Mouse (Mus musculus) myocyte (in vitro differentiated cells): ENCODE data around the gene Plce1. TPM values are rescaled to one million over a fixed set of nuclear protein-coding genes. Genes with fewer than 3 reads are reported as not detected.
A peak's percentile ranks its signal among the peaks of the same experiment; 100 is the strongest.

Experiments
- H3K27me3 ChIP-seq: one replicate; pipeline ENCODE4 v1.6.1; 2011; ENCODE audit not compliant: control insufficient read depth, insufficient read depth, insufficient read length
- H3K36me3 ChIP-seq: one replicate; pipeline ENCODE4 v1.6.1; 2011; ENCODE audit not compliant: control insufficient read depth, insufficient read depth
- H3K4me2 ChIP-seq: one replicate; pipeline ENCODE4 v1.6.1; 2011; ENCODE audit warnings: low read depth, control low read depth
- H3K4me3 ChIP-seq: one replicate; pipeline ENCODE4 v1.5.1; 2011; ENCODE audit warnings: mild to moderate bottlenecking, control low read depth, moderate library complexity
- H3K79me2 ChIP-seq: one replicate; pipeline ENCODE4 v1.6.1; 2011; ENCODE audit not compliant: control insufficient read depth, insufficient read depth
- H3ac ChIP-seq: one replicate; pipeline ENCODE4 v1.6.1; 2011; ENCODE audit not compliant: control insufficient read depth, insufficient read length
- CEBPB ChIP-seq: IDR thresholded peaks from 2 replicates; pipeline ENCODE4 v1.6.1; 2011; ENCODE audit warnings: mild to moderate bottlenecking, moderate library complexity; ENCODE audit not compliant: poor library complexity, insufficient read depth, severe bottlenecking
- E2F4 ChIP-seq: IDR thresholded peaks from one replicate; pipeline ENCODE4 v1.6.1; 2011; ENCODE audit warnings: mild to moderate bottlenecking, control low read depth, moderate library complexity; ENCODE audit not compliant: insufficient read depth
- MAX ChIP-seq: IDR thresholded peaks from one replicate; pipeline ENCODE4 v1.6.1; 2011; ENCODE audit warnings: low read depth, mild to moderate bottlenecking, control low read depth
- MYOD1 ChIP-seq, 3 experiments: IDR thresholded peaks; one replicate each; pipeline ENCODE4 v1.6.1; 2011; ENCODE audit warnings: control low read depth in 2 of 3, low read depth in 2 of 3, mild to moderate bottlenecking in 2 of 3, moderate library complexity in 1 of 3; ENCODE audit not compliant: insufficient read length in 2 of 3, control insufficient read depth in 1 of 3
- MYOG ChIP-seq, 3 experiments: IDR thresholded peaks; one replicate each; pipeline ENCODE4 v1.6.1; 2011; ENCODE audit warnings: control low read depth in 2 of 3, low read depth in 2 of 3, mild to moderate bottlenecking in 2 of 3; ENCODE audit not compliant: insufficient read length in 2 of 3, control insufficient read depth in 1 of 3, insufficient read depth in 1 of 3
- POLR2A ChIP-seq: IDR thresholded peaks from one replicate; pipeline ENCODE4 v1.6.1; 2011; ENCODE audit warnings: low read depth, mild to moderate bottlenecking, control low read depth, moderate library complexity; ENCODE audit not compliant: insufficient read length
- POLR2AphosphoS2 ChIP-seq: IDR thresholded peaks from one replicate; pipeline ENCODE4 v1.6.1; 2011; ENCODE audit warnings: low read depth, control low read depth; ENCODE audit not compliant: insufficient read length
- REST ChIP-seq: IDR thresholded peaks from one replicate; pipeline ENCODE4 v1.6.1; 2011; ENCODE audit warnings: mild to moderate bottlenecking, control low read depth, moderate library complexity; ENCODE audit not compliant: insufficient read depth, insufficient read length
- SRF ChIP-seq: IDR thresholded peaks from one replicate; pipeline ENCODE4 v1.6.1; 2011; ENCODE audit warnings: low read depth; ENCODE audit not compliant: control insufficient read depth, insufficient read length
- TCF12 ChIP-seq: IDR thresholded peaks from one replicate; pipeline ENCODE4 v1.6.1; 2011; ENCODE audit warnings: mild to moderate bottlenecking, control low read depth; ENCODE audit not compliant: poor library complexity, insufficient read depth, severe bottlenecking
- TCF3 ChIP-seq: IDR thresholded peaks from one replicate; pipeline ENCODE4 v1.6.1; 2011; ENCODE audit warnings: low read depth, control low read depth; ENCODE audit not compliant: insufficient read length
- USF1 ChIP-seq: IDR thresholded peaks from one replicate; pipeline ENCODE4 v1.6.1; 2011; ENCODE audit warnings: low read depth, mild to moderate bottlenecking, control low read depth, moderate library complexity
- polyA plus RNA-seq: library from polyadenylated mRNA; unstranded; fragments of >200 nt; fragmentation: generic; extraction: Trizol; gene quantifications from one replicate; pipeline ENCODE4 v1.2.1, GENCODE M21; 2012; ENCODE audit warnings: missing spikeins

Plce1 gene
- polyA plus RNA-seq, 1 experiment: 0.01 TPM

- Histone ChIP-seq H3K79me2 (no peaks in the 10 kb centered on the region), H3K36me3 (no peaks in the 10 kb centered on the region), H3K27me3 (no peaks in the 10 kb centered on the region), H3K4me3 (no peak overlapping the region), H3K4me2 (no peak overlapping the region), H3ac (no peak overlapping the region)
- no peak for TF ChIP-seq MAX
- TF ChIP-seq E2F4: no peak
- no peak for TF ChIP-seq POLR2A
- no peak for TF ChIP-seq USF1
- no peak for TF ChIP-seq SRF
These were observed 39.0 kb upstream of the Plce1 start for GRCm38 (mm10) chr19:38441860-38442259.

GRCm38 (mm10) chr19:38445758-38446157, 35.2 kb upstream of the Plce1 start:
- no peak for TF ChIP-seq MYOD1 (IDR thresholded peaks at IDR 0.05; ENCODE audit: control insufficient read depth in 1 of 3, insufficient read length in 2 of 3, low read depth in 2 of 3)
- TF ChIP-seq CEBPB: no peak
- no peak for TF ChIP-seq MYOG (IDR thresholded peaks at IDR 0.05; ENCODE audit: control insufficient read depth in 1 of 3, insufficient read depth in 1 of 3, insufficient read length in 2 of 3, low read depth in 2 of 3)
- TF ChIP-seq E2F4: no peak
- no peak for TF ChIP-seq POLR2AphosphoS2
- no peak for TF ChIP-seq TCF3
- no peak for TF ChIP-seq TCF12
- TF ChIP-seq MAX: no peak
- no peak for TF ChIP-seq POLR2A
- H3K36me3 ChIP-seq: no peaks in the 10 kb centered on the region
- no peak overlapping the region for H3K4me2 ChIP-seq
- no peaks in the 10 kb centered on the region for H3K79me2 ChIP-seq
- no peak overlapping the region for H3ac ChIP-seq
- H3K27me3 ChIP-seq: no peaks in the 10 kb centered on the region
- H3K4me3 ChIP-seq: no peak overlapping the region

GRCm38 (mm10) chr19:38455228-38455627, 25.7 kb upstream of the Plce1 start:
- no peak for TF ChIP-seq POLR2A
- no peak for TF ChIP-seq POLR2AphosphoS2
- no peak for TF ChIP-seq USF1
- TF ChIP-seq REST: no peak
- no peak for TF ChIP-seq CEBPB
- no peak for TF ChIP-seq TCF12
- TF ChIP-seq MYOD1 (IDR thresholded peaks at IDR 0.05; ENCODE audit: control insufficient read depth in 1 of 3, insufficient read length in 2 of 3, low read depth in 2 of 3): no peak
- no peaks in the 10 kb centered on the region for H3K79me2 ChIP-seq

DNA sequence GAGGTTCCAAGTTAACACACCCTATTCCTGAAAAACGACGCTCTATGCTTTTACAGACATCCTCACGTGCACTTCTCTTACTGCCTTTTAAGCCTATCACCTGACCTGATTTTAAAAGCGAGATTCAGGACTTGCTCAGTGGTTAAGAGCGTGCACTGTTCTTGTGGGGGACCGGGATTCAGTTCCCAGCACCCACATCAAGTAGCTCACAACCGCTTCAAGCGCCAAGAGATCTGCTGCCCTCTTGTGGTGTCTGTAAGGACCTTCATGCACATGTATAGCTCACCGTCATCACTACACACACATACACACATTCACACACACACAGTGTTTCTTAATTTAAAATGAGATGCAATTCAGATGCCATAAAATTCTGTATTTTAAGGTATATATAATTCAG, 21.9 kb upstream of the Plce1 start:
- H3K4me2 ChIP-seq: no peak overlapping the region
- no peaks in the 10 kb centered on the region for H3K36me3 ChIP-seq
- no peak for TF ChIP-seq MAX
- no peak for TF ChIP-seq TCF3
- TF ChIP-seq CEBPB: no peak
- no peak for TF ChIP-seq USF1
- no peak for TF ChIP-seq SRF
- no peak for TF ChIP-seq TCF12
- TF ChIP-seq POLR2A: no peak
- TF ChIP-seq MYOG (IDR thresholded peaks at IDR 0.05; ENCODE audit: control insufficient read depth in 1 of 3, insufficient read depth in 1 of 3, insufficient read length in 2 of 3, low read depth in 2 of 3): no peak
- no peak for TF ChIP-seq MYOD1 (IDR thresholded peaks at IDR 0.05; ENCODE audit: control insufficient read depth in 1 of 3, insufficient read length in 2 of 3, low read depth in 2 of 3)
- no peak for TF ChIP-seq POLR2AphosphoS2
- TF ChIP-seq REST: no peak
- TF ChIP-seq E2F4: no peak
- no peak overlapping the region for H3K4me3 ChIP-seq
- H3K79me2 ChIP-seq: no peaks in the 10 kb centered on the region
- H3K27me3 ChIP-seq: no peaks in the 10 kb centered on the region
- H3ac ChIP-seq: no peak overlapping the region

More at GRCm38 (mm10) chr19:38455228-38455627, 25.7 kb upstream of the Plce1 start:
- H3K4me3 ChIP-seq: no peak overlapping the region
- H3K27me3 ChIP-seq: no peaks in the 10 kb centered on the region
- peak overlapping the region; percentile 31 for H3K4me2 ChIP-seq
- no peak overlapping the region for H3ac ChIP-seq
- no peaks in the 10 kb centered on the region for H3K36me3 ChIP-seq

- Histone ChIP-seq H3K79me2 (no peaks in the 10 kb centered on the region), H3K27me3 (no peaks in the 10 kb centered on the region), H3K4me3 (no peak overlapping the region), H3K4me2 (no peak overlapping the region), H3K36me3 (no peaks in the 10 kb centered on the region), H3ac (no peak overlapping the region)
- TF ChIP-seq MYOD1 (IDR thresholded peaks at IDR 0.05; ENCODE audit: control insufficient read depth in 1 of 3, insufficient read length in 2 of 3, low read depth in 2 of 3): no peak
- TF ChIP-seq USF1: no peak
- no peak for TF ChIP-seq REST
- TF ChIP-seq TCF12: no peak
- TF ChIP-seq POLR2A: no peak
- no peak for TF ChIP-seq E2F4
- TF ChIP-seq SRF: no peak
- TF ChIP-seq MAX: no peak
- no peak for TF ChIP-seq TCF3
- no peak for TF ChIP-seq POLR2AphosphoS2
- no peak for TF ChIP-seq MYOG (IDR thresholded peaks at IDR 0.05; ENCODE audit: control insufficient read depth in 1 of 3, insufficient read depth in 1 of 3, insufficient read length in 2 of 3, low read depth in 2 of 3)
- TF ChIP-seq CEBPB: no peak
These were observed 20.2 kb upstream of the Plce1 start for GRCm38 (mm10) chr19:38460696-38461095.
